Mouse (Mus musculus) CH12F3 (cell line): Measurements from ENCODE around the gene Mettl6.
"Not testable (repeated sequence)": the region's sequence is repeated elsewhere in the genome, so short reads cannot be mapped to it uniquely, and the experiment has no call there.

ENCODE experiments used
- in situ Hi-C: fragments of 300-500 bp; cut with MboI; formaldehyde crosslinking; loops from 2 replicates; pipeline ENCODE4 v1.14.3; 2020; ENCODE audit warnings: low sequenced_read_pairs

Mettl6 gene

GRCm38 (mm10) chr14:31482417-31482816, 12.4 kb downstream of the Mettl6 start:
- in situ Hi-C loops: loop anchor here (10.0 kb wide), 1 partner anchor 62 kb away; no protein-coding TSS in a partner anchor

- in situ Hi-C loops: no loop called here
These were observed 21.5 kb downstream of the Mettl6 start for GRCm38 (mm10) chr14:31473297-31473696.

GRCm38 (mm10) chr14:31472451-31473061, 22.3 kb downstream of the Mettl6 start:
- in situ Hi-C loops: no loop called here

- in situ Hi-C loops: loop anchor here (5.0 kb wide), 1 partner anchor 82 kb away; no protein-coding TSS in a partner anchor
These were observed 25.1 kb downstream of the Mettl6 start for GRCm38 (mm10) chr14:31469711-31470110.

- in situ Hi-C loops: no loop called here
These were observed 30.7 kb downstream of the Mettl6 start for GRCm38 (mm10) chr14:31464176-31464575.

- in situ Hi-C loops: no loop called here
These were observed 32.0 kb downstream of the Mettl6 start for GRCm38 (mm10) chr14:31462886-31463285.

GRCm38 (mm10) chr14:31462226-31462625, 32.6 kb downstream of the Mettl6 start:
- in situ Hi-C loops: not testable (repeated sequence)

- in situ Hi-C loops: no loop called here
These were observed 36.8 kb downstream of the Mettl6 start for GRCm38 (mm10) chr14:31458006-31458405.

GRCm38 (mm10) chr14:31456064-31456721, 38.6 kb downstream of the Mettl6 start:
- in situ Hi-C loops: no loop called here

- in situ Hi-C loops: no loop called here
These were observed 39.8 kb downstream of the Mettl6 start for GRCm38 (mm10) chr14:31454849-31455566.

GRCm38 (mm10) chr14:31453946-31454345, 40.9 kb downstream of the Mettl6 start:
- in situ Hi-C loops: not testable (repeated sequence)

- in situ Hi-C loops: no loop called here
These were observed 45.8 kb downstream of the Mettl6 start for GRCm38 (mm10) chr14:31448994-31449393.

GRCm38 (mm10) chr14:31443616-31444015, 51.2 kb downstream of the Mettl6 start:
- in situ Hi-C loops: no loop called here

- in situ Hi-C loops: no loop called here
These were observed 54.1 kb downstream of the Mettl6 start for GRCm38 (mm10) chr14:31440725-31441124.

- in situ Hi-C loops: no loop called here
These were observed 54.6 kb downstream of the Mettl6 start for GRCm38 (mm10) chr14:31440230-31440629.

GRCm38 (mm10) chr14:31439279-31439678, 55.6 kb downstream of the Mettl6 start:
- in situ Hi-C loops: no loop called here

GRCm38 (mm10) chr14:31437826-31438529, 56.9 kb downstream of the Mettl6 start:
- in situ Hi-C loops: no loop called here

- in situ Hi-C loops: no loop called here
These were observed 58.7 kb downstream of the Mettl6 start, which contains the start of gene Sh3bp5 for GRCm38 (mm10) chr14:31435930-31436693. TSS of gene Sh3bp5 (minus strand) at chr14:31436078.

- in situ Hi-C loops: no loop called here
These were observed 59.6 kb downstream of the Mettl6 start for GRCm38 (mm10) chr14:31435018-31435915.
